Mouse (Mus musculus) heart, postnatal 0 days (tissue): ENCODE data around the gene Gm28102. TPM values are rescaled to one million over a fixed set of nuclear protein-coding genes. Genes with fewer than 3 reads are reported as not detected.
"Not testable (repeated sequence)": the region's sequence is repeated elsewhere in the genome, so short reads cannot be mapped to it uniquely, and the experiment has no call there.

Source experiments
- ATAC-seq: fragments of 200-750 bp; cut with Nextera tagmentation; 2 replicates; pipeline ENCODE4 v1.8.0; 2017; ENCODE audit warnings: low read depth, moderate number of reproducible peaks, moderate library complexity; ENCODE audit not compliant: insufficient read depth
- DNase-seq: peaks from one replicate; pipeline ENCODE4 v3.0.0-alpha.2; 2016; ENCODE audit warnings: low spot score
- H3K27ac ChIP-seq: fragments of 300-500 bp; sonication (generic); 2 replicates; pipeline ENCODE4 v1.5.1; 2014; ENCODE audit warnings: low read depth, mild to moderate bottlenecking
- H3K27me3 ChIP-seq: fragments of 300-500 bp; sonication (generic); 2 replicates; pipeline ENCODE4 v1.6.1; 2014; ENCODE audit warnings: low read length, mixed read lengths; ENCODE audit not compliant: control insufficient read depth, insufficient read depth
- H3K36me3 ChIP-seq: fragments of 300-500 bp; sonication (generic); replicated peaks from 2 replicates; pipeline ENCODE4 v1.6.1; 2014; ENCODE audit warnings: low read length, mixed read lengths; ENCODE audit not compliant: control insufficient read depth, insufficient read depth
- H3K4me1 ChIP-seq: fragments of 300-500 bp; sonication (generic); 2 replicates; pipeline ENCODE4 v1.6.1; 2014; ENCODE audit warnings: antibody characterized with exemption; ENCODE audit not compliant: control insufficient read depth, insufficient read depth
- H3K4me2 ChIP-seq: fragments of 300-500 bp; sonication (generic); 2 replicates; pipeline ENCODE4 v1.6.1; 2014; ENCODE audit warnings: low read depth, mild to moderate bottlenecking, low read length, moderate library complexity
- H3K4me3 ChIP-seq: fragments of 300-500 bp; sonication (generic); 2 replicates; pipeline ENCODE4 v1.5.1; 2014; ENCODE audit warnings: low read depth, low read length
- H3K9ac ChIP-seq: fragments of 300-500 bp; sonication (generic); replicated peaks from 2 replicates; pipeline ENCODE4 v1.6.1; 2014; ENCODE audit warnings: low read depth, low read length, mixed read lengths
- H3K9me3 ChIP-seq: fragments of 300-500 bp; sonication (generic); replicated peaks from 2 replicates; pipeline ENCODE4 v1.6.1; 2016; ENCODE audit warnings: low read length; ENCODE audit not compliant: control insufficient read depth
- WGBS: fragments of 180-500 bp; shearing (Covaris S2); extraction: QIAGEN DNeasy Blood & Tissue Kit; methylation state at CpG from one replicate; pipeline ENCODE4 v1.1.7; 2014; 5-methylcytosine and 5-hydroxymethylcytosine counted together
- polyA plus RNA-seq: library from polyadenylated mRNA; unstranded; fragments of >200 nt; fragmentation: Nextera tagmentation; extraction: Ambion mirVana; gene quantifications from 2 replicates; pipeline ENCODE4 v1.2.1, GENCODE M21; 2015
- total RNA-seq: library from RNA; depleted of rRNA; stranded (reverse); fragments of >200 nt; gene quantifications from 2 replicates; pipeline ENCODE4 v1.2.3, GENCODE M21; 2014; ENCODE audit warnings: low replicate concordance; rRNA removed

Gene Gm28102
- total RNA-seq (not detected in 2 replicates), polyA plus RNA-seq (not detected in 2 replicates)

GRCm38 (mm10) chrY:88053015-88053414 lies at the start of gene Gm28102:
Gene Gm28102 (plus strand): TSS chrY:88053315.
- not testable (repeated sequence) for H3K9ac ChIP-seq, H3K9me3 ChIP-seq, H3K27ac ChIP-seq, H3K4me2 ChIP-seq, H3K4me1 ChIP-seq, H3K4me3 ChIP-seq, H3K27me3 ChIP-seq, ATAC-seq, DNase-seq, H3K36me3 ChIP-seq
- WGBS = 44% methylated on average over 2 of the region's 7 CpGs
